Mouse (Mus musculus) cerebellum, adult 2 months (tissue): ENCODE data around the gene Ankrd63.

Experiments used
- CTCF ChIP-seq: fragments of 200-500 bp; IDR thresholded peaks from 2 replicates; pipeline ENCODE4 v1.5.1; 2011; ENCODE audit warnings: low read depth, mild to moderate bottlenecking, control low read depth, low read length, moderate library complexity, borderline replicate concordance; ENCODE audit not compliant: insufficient read depth
- POLR2A ChIP-seq: fragments of 200-500 bp; IDR thresholded peaks from 2 replicates; pipeline ENCODE4 v1.6.1; 2011; ENCODE audit warnings: low read length, control low read depth, borderline replicate concordance; ENCODE audit not compliant: insufficient read depth

GRCm38 (mm10) chr2:118706436-118706835 is 2.7 kb upstream of the Ankrd63 start:
- TF ChIP-seq CTCF: no peak
- no peak for TF ChIP-seq POLR2A
